Mouse (Mus musculus): ENCODE data around the gene Nfam1. TPM values are rescaled to one million over a fixed set of nuclear protein-coding genes. Genes with fewer than 3 reads are reported as not detected.
A peak's percentile ranks its signal among the peaks of the same experiment; 100 is the strongest.

The Nfam1 gene
- polyA plus RNA-seq, 1 experiment, result 2.1 TPM

- no peak overlapping the region for H3K4me3 ChIP-seq (ENCODE audit: insufficient read depth, low read depth, low read length)
- H3K4me1 ChIP-seq (ENCODE audit: control insufficient read depth, insufficient read depth, insufficient read length, low read length), result 0 out of 2 replicates have a peak, but pooled peaks cover under 1% of the 10 kb centered on the region
- no peak overlapping the region for H3K27ac ChIP-seq (replicated peaks; ENCODE audit: low read depth, low read length)
These were observed 65.2 kb downstream of the Nfam1 start for GRCm38 (mm10) chr15:82967947-82968346.

GRCm38 (mm10) chr15:82964266-82964825 is 68.8 kb downstream of the Nfam1 start:
- no peak overlapping the region for H3K4me3 ChIP-seq (ENCODE audit: insufficient read depth, low read depth, low read length)
- no peak overlapping the region for H3K27ac ChIP-seq (replicated peaks; ENCODE audit: low read depth, low read length)
- H3K4me1 ChIP-seq (ENCODE audit: control insufficient read depth, insufficient read depth, insufficient read length, low read length), result 0 out of 2 replicates have a peak, but pooled peaks cover 5% of the 10 kb centered on the region

DNA sequence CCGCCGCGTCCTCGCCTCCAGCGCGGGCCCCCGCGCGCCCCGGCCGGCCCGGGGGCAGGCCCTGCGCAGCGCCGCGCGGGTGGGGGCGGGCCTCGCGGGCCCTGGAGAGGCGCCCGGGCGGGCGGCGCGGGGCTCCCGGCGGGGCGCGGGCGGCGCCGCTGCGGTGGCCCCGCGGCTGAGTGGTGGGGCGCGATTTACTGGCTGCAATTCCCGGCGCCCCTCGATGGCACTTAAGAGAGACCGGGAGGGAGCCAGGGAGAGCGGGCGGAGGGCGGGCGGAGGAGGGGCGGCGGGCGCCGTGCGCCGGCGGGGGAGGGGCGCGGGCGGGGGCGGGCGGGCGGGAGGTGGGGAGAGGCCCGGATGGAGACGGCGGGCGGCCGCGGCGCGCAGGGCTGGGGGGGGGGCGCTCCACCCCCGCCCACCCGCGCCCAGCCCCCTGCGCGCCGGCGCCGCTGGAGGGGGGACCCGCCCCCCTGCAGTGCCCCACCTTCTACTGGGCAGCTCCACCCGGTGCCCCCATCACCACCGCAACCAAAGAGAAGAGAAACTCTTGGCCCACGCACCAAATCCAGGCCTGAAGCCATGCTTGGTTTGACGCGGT is 69.5 kb downstream of the Nfam1 start:
- H3K4me1 ChIP-seq (ENCODE audit: control insufficient read depth, insufficient read depth, insufficient read length, low read length), result 0 out of 2 replicates have a peak, but pooled peaks cover 5% of the 10 kb centered on the region
- H3K27ac ChIP-seq (replicated peaks; ENCODE audit: low read depth, low read length), result no peak overlapping the region
- no peak overlapping the region for H3K4me3 ChIP-seq (ENCODE audit: insufficient read depth, low read depth, low read length)

DNA sequence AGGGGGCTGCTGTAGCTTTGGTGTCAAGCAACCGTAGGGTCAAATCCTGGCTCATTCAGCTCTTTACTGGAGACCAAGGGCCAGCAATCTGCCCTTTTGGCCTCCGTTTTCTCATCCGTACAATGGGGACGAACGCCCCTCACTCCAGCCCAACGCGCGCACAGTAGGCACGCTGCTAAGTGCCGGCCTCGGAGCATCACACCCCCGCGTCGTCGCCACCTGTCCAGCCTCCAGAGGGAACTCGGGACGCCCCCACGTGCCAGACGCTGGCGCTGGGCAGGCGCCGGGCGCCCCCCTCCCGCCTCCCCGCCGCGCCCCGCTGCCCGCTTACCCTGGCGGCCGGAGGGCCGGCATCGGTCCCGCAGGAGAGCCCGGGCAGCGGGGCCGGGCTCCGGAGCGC is 70.0 kb downstream of the Nfam1 start:
- Histone ChIP-seq H3K27ac (replicated peaks; ENCODE audit: low read depth, low read length) (no peak overlapping the region), H3K4me3 (ENCODE audit: insufficient read depth, low read depth, low read length) (peak overlapping the region; percentile 38), H3K4me1 (ENCODE audit: control insufficient read depth, insufficient read depth, insufficient read length, low read length) (0 out of 2 replicates have a peak, but pooled peaks cover 5% of the 10 kb centered on the region)

DNA sequence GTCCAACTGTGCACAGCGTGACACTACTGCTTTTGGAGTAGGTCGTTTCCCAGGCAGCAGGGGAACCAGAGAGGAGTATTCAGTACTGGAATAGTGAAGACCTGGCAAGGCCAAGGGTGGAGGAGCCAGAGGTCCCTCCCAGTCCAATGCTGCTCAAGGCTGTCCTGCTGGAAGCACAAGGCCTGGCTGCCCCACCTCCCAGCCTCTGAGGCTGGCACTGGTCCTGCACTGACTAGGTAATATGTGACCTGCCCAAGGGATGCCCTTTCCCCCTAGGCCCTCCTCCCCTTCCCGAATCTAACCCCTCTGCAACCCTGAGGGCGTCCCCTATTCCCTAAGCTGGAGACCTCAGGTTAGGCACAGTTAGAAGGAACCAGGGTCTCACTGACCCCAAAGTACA is 70.6 kb downstream of the Nfam1 start:
- Histone ChIP-seq H3K27ac (replicated peaks; ENCODE audit: low read depth, low read length) (no peak overlapping the region), H3K4me3 (ENCODE audit: insufficient read depth, low read depth, low read length) (peak overlapping the region; percentile 38; the same call in 1 of the 2 replicates), H3K4me1 (ENCODE audit: control insufficient read depth, insufficient read depth, insufficient read length, low read length) (0 out of 2 replicates have a peak, but pooled peaks cover 5% of the 10 kb centered on the region)

- 0 out of 2 replicates have a peak, but pooled peaks cover 5% of the 10 kb centered on the region for H3K4me1 ChIP-seq (ENCODE audit: control insufficient read depth, insufficient read depth, insufficient read length, low read length)
- no peak overlapping the region for H3K27ac ChIP-seq (replicated peaks; ENCODE audit: low read depth, low read length)
- no peak overlapping the region for H3K4me3 ChIP-seq (ENCODE audit: insufficient read depth, low read depth, low read length)
These were observed 72.1 kb downstream of the Nfam1 start for GRCm38 (mm10) chr15:82960786-82961561.

DNA sequence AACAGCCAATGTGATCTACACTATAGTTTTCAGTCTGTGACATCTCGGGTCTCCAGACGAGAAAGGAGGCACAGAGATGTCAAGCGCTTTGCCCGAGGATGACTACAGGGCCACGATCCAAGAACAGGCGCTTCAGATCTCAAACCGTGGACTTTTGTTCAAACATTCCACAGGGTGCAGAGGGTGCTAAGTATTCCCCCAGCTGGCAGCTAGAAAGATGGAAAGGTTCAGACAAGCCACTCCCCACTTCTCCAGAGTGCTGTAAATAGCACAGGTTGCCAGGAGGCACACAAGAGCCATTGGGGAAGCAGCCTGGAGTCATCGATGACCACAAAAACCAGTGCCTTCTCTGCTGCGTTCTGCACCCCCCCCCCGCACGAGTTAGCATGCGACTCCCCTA is 74.0 kb downstream of the Nfam1 start:
- Histone ChIP-seq H3K4me3 (ENCODE audit: insufficient read depth, low read depth, low read length) (no peak overlapping the region), H3K4me1 (ENCODE audit: control insufficient read depth, insufficient read depth, insufficient read length, low read length) (0 out of 2 replicates have a peak, but pooled peaks cover 5% of the 10 kb centered on the region), H3K27ac (replicated peaks; ENCODE audit: low read depth, low read length) (no peak overlapping the region)

GRCm38 (mm10) chr15:82958253-82958701 is 74.8 kb downstream of the Nfam1 start:
- Histone ChIP-seq H3K4me1 (ENCODE audit: control insufficient read depth, insufficient read depth, insufficient read length, low read length) (0 out of 2 replicates have a peak, but pooled peaks cover 5% of the 10 kb centered on the region), H3K27ac (replicated peaks; ENCODE audit: low read depth, low read length) (no peak overlapping the region), H3K4me3 (ENCODE audit: insufficient read depth, low read depth, low read length) (no peak overlapping the region)

GRCm38 (mm10) chr15:82956721-82957120 is 76.4 kb downstream of the Nfam1 start:
- no peaks in the 10 kb centered on the region for H3K4me1 ChIP-seq (ENCODE audit: control insufficient read depth, insufficient read depth, insufficient read length, low read length)
- no peak overlapping the region for H3K4me3 ChIP-seq (ENCODE audit: insufficient read depth, low read depth, low read length)
- H3K27ac ChIP-seq (replicated peaks; ENCODE audit: low read depth, low read length), result no peak overlapping the region

GRCm38 (mm10) chr15:82956310-82956709 is 76.8 kb downstream of the Nfam1 start:
- no peak overlapping the region for H3K27ac ChIP-seq (replicated peaks; ENCODE audit: low read depth, low read length)
- H3K4me1 ChIP-seq (ENCODE audit: control insufficient read depth, insufficient read depth, insufficient read length, low read length), result no peaks in the 10 kb centered on the region
- no peak overlapping the region for H3K4me3 ChIP-seq (ENCODE audit: insufficient read depth, low read depth, low read length)

GRCm38 (mm10) chr15:82955286-82955685 is 77.8 kb downstream of the Nfam1 start:
- no peak overlapping the region for H3K27ac ChIP-seq (replicated peaks; ENCODE audit: low read depth, low read length)
- H3K4me3 ChIP-seq (ENCODE audit: insufficient read depth, low read depth, low read length), result no peak overlapping the region
- H3K4me1 ChIP-seq (ENCODE audit: control insufficient read depth, insufficient read depth, insufficient read length, low read length), result peaks cover 2% of the 10 kb centered on the region; the same call in 1 of the 2 replicates

DNA sequence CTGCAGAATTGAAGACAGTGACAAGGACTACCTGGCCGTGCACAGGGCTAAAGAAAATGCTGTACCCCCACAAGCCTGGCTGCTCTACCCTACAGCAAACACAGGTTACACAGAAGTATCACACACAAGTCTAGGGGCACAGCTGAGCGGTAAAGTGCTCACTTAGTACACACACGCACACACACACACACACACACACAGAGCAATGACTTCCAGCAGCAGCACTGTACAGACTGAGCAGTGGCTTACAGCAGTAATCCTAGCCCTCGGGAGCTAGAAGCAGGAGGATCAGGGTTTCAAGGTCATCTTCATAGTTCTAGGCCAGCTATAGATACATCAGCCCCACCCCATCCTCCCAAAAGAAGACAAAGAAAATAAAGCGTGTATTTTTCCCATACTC is 79.1 kb downstream of the Nfam1 start:
- H3K27ac ChIP-seq (replicated peaks; ENCODE audit: low read depth, low read length), result no peak overlapping the region
- no peak overlapping the region for H3K4me3 ChIP-seq (ENCODE audit: insufficient read depth, low read depth, low read length)
- peaks cover 5% of the 10 kb centered on the region for H3K4me1 ChIP-seq (ENCODE audit: control insufficient read depth, insufficient read depth, insufficient read length, low read length)

DNA sequence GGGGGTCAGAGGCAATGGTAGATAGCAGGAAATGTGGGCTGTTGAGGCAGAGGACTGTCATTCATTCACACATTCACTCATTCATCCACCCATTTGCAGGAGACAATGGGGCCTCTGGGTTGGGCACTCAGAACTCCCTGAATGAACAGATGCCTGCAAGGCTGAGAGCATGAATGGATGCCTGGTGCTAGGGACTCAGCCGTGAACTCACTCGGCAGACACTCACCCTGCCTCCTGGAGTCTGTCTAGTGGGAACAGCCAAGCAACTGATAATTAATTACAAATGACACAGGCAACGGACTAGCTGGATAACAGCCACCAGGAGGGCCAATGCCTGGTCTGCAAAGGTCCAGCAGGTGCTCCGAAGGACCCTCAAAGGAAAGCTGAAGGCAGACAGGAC is 80.0 kb downstream of the Nfam1 start:
- peaks cover 5% of the 10 kb centered on the region for H3K4me1 ChIP-seq (ENCODE audit: control insufficient read depth, insufficient read depth, insufficient read length, low read length)
- no peak overlapping the region for H3K27ac ChIP-seq (replicated peaks; ENCODE audit: low read depth, low read length)

GRCm38 (mm10) chr15:82952292-82952705 is 80.8 kb downstream of the Nfam1 start:
- no peak overlapping the region for H3K27ac ChIP-seq (replicated peaks; ENCODE audit: low read depth, low read length)
- no peak overlapping the region for H3K4me3 ChIP-seq (ENCODE audit: insufficient read depth, low read depth, low read length)
- H3K4me1 ChIP-seq (ENCODE audit: control insufficient read depth, insufficient read depth, insufficient read length, low read length), result peaks cover 5% of the 10 kb centered on the region

More for the DNA sequence above, 80.0 kb downstream of the Nfam1 start:
- no peak overlapping the region for H3K4me3 ChIP-seq (ENCODE audit: insufficient read depth, low read depth, low read length)

GRCm38 (mm10) chr15:82950246-82950645 is 82.9 kb downstream of the Nfam1 start:
- peak overlapping the region; percentile 87 for H3K27ac ChIP-seq (replicated peaks; ENCODE audit: low read depth, low read length)
- H3K4me3 ChIP-seq (ENCODE audit: insufficient read depth, low read depth, low read length), result no peak overlapping the region
- H3K4me1 ChIP-seq (ENCODE audit: control insufficient read depth, insufficient read depth, insufficient read length, low read length), result peaks cover 5% of the 10 kb centered on the region
